Comparison of ENCODE assay signal across 8 mouse cellular contexts in the genomic region with DNA sequence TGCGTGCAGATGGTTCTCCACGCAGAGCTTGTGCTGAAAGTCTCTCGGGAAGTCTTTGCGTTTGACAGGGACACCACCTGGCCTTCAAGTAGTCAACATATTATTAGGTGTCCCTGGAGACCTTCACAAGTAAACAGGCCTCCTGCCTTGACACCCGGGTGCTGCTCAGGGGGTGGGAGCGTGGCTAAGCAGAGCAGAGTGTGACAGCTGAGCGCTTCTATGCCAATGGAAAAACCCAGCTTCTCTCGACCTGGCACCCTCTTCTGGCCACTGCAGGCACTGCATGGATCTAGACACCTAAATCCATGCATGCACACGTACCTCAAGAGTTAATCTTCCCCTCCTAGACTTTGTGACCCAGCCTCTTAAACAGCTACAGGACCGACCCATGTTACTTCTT.
A peak's percentile ranks its signal among the peaks of the same experiment; 100 is the strongest.
DNase-seq lines count a peak whose midpoint lies in the region; ATAC-seq and TF ChIP-seq lines count a peak whose summit lies in the region.

No protein-coding gene starts in this region.

- no peaks in the 10 kb centered on the region for H3K27me3 ChIP-seq in ES-Bruce4 (ENCODE audit: control insufficient read depth, insufficient read depth, low read length, poor library complexity, severe bottlenecking)
- no peaks in the 10 kb centered on the region for H3K27me3 ChIP-seq in forebrain, embryonic 13.5 days
- no peaks in the 10 kb centered on the region for H3K27me3 ChIP-seq in heart, postnatal 0 days (ENCODE audit: control insufficient read depth, insufficient read depth, low read length)
- H3K27me3 ChIP-seq in liver, postnatal 0 days (ENCODE audit: insufficient read depth, low read length), result no peaks in the 10 kb centered on the region
- H3K27me3 ChIP-seq in neural tube, embryonic 15.5 days (replicated peaks), result no peaks in the 10 kb centered on the region

- no peak for TF ChIP-seq EP300 in ES-Bruce4 (IDR thresholded peaks at IDR 0.05; ENCODE audit: insufficient read depth, low read depth, low read length)
- no peak for TF ChIP-seq EP300 in heart, postnatal 0 days (IDR thresholded peaks at IDR 0.05; ENCODE audit: low read depth)
- TF ChIP-seq EP300 in liver, postnatal 0 days (IDR thresholded peaks at IDR 0.05; ENCODE audit: low read depth), result no peak

- WGBS in forebrain, embryonic 13.5 days, result 19% methylated on average over 10 of the region's 10 CpGs
- WGBS in heart, postnatal 0 days, result 11% methylated on average over 10 of the region's 10 CpGs
- whole genome bisulfite sequencing in liver, postnatal 0 days (ENCODE audit: insufficient replicate concordance), result 13% methylated on average over 10 of the region's 10 CpGs
- 8% methylated on average over 10 of the region's 10 CpGs for WGBS in neural tube, embryonic 15.5 days

- H3K9me3 ChIP-seq in ES-Bruce4 (replicated peaks; ENCODE audit: control insufficient read depth, insufficient read depth, low read length, poor library complexity, severe bottlenecking), result no peaks in the 10 kb centered on the region
- H3K9me3 ChIP-seq in forebrain, embryonic 13.5 days (replicated peaks), result no peaks in the 10 kb centered on the region
- H3K9me3 ChIP-seq in heart, postnatal 0 days (replicated peaks; ENCODE audit: control insufficient read depth, low read length), result no peaks in the 10 kb centered on the region
- no peaks in the 10 kb centered on the region for H3K9me3 ChIP-seq in liver, postnatal 0 days (ENCODE audit: low read length)
- H3K9me3 ChIP-seq in neural tube, embryonic 15.5 days (replicated peaks), result no peaks in the 10 kb centered on the region

- H3K4me2 ChIP-seq in forebrain, embryonic 13.5 days, result no peak overlapping the region
- H3K4me2 ChIP-seq in heart, postnatal 0 days (ENCODE audit: low read depth, low read length), result peak overlapping the region; percentile 43; the same call in 1 of the 2 replicates
- H3K4me2 ChIP-seq in liver, postnatal 0 days (ENCODE audit: low read depth, low read length), result peak overlapping the region; percentile 51
- peak overlapping the region; percentile 58 for H3K4me2 ChIP-seq in neural tube, embryonic 15.5 days

- H3K4me1 ChIP-seq in ES-Bruce4 (ENCODE audit: control insufficient read depth, insufficient read depth, low read length), result no peaks in the 10 kb centered on the region
- H3K4me1 ChIP-seq in forebrain, embryonic 13.5 days, result no peaks in the 10 kb centered on the region
- H3K4me1 ChIP-seq in heart, postnatal 0 days (ENCODE audit: control insufficient read depth, insufficient read depth), result no peaks in the 10 kb centered on the region
- no peaks in the 10 kb centered on the region for H3K4me1 ChIP-seq in liver, postnatal 0 days (ENCODE audit: insufficient read depth)
- H3K4me1 ChIP-seq in neural tube, embryonic 15.5 days, result peaks cover 8% of the 10 kb centered on the region; the same call in 1 of the 2 replicates

- no peak overlapping the region for H3K4me3 ChIP-seq in ES-Bruce4 (ENCODE audit: low read depth, low read length)
- no peak overlapping the region for H3K4me3 ChIP-seq in forebrain, embryonic 13.5 days
- no peak overlapping the region for H3K4me3 ChIP-seq in heart, postnatal 0 days (ENCODE audit: low read depth, low read length)
- no peak overlapping the region for H3K4me3 ChIP-seq in liver, postnatal 0 days (ENCODE audit: low read depth, low read length)
- H3K4me3 ChIP-seq in neural tube, embryonic 15.5 days (replicated peaks), result peak overlapping the region; percentile 25; the same call in 1 of the 2 replicates

- peak; percentile 68 for ATAC-seq in forebrain, embryonic 13.5 days
- ATAC-seq in heart, postnatal 0 days (ENCODE audit: insufficient read depth, low read depth), result peak; percentile 71
- ATAC-seq in liver, postnatal 0 days, result peak; percentile 67
- ATAC-seq in neural tube, embryonic 15.5 days (ENCODE audit: low FRiP score), result peak; percentile 81

- DNase-seq in c-Kit-positive CD71-positive TER-119-negative erythroid progenitor cells, embryonic 14.5 days (ENCODE audit: low read depth), result peak; percentile 51
- DNase-seq in heart, postnatal 0 days (ENCODE audit: low spot score), result peak; percentile 76
- DNase-seq in kidney, postnatal 4 days, result peak; percentile 91
- DNase-seq in liver, postnatal 0 days, result peak; percentile 76
- DNase-seq in thymus, adult 18-20 months, result peak; percentile 45 to 50

- no peak for TF ChIP-seq POLR2A in ES-Bruce4 (IDR thresholded peaks at IDR 0.05; ENCODE audit: insufficient read depth, low read length)

- H3K36me3 ChIP-seq in ES-Bruce4 (ENCODE audit: control insufficient read depth, insufficient read depth, low read length, poor library complexity, severe bottlenecking), result no peaks in the 10 kb centered on the region
- no peaks in the 10 kb centered on the region for H3K36me3 ChIP-seq in forebrain, embryonic 13.5 days (ENCODE audit: poor library complexity, severe bottlenecking)
- H3K36me3 ChIP-seq in heart, postnatal 0 days (replicated peaks; ENCODE audit: control insufficient read depth, insufficient read depth, low read length), result no peaks in the 10 kb centered on the region
- H3K36me3 ChIP-seq in liver, postnatal 0 days (replicated peaks; ENCODE audit: insufficient read depth, low read length), result no peaks in the 10 kb centered on the region
- no peaks in the 10 kb centered on the region for H3K36me3 ChIP-seq in neural tube, embryonic 15.5 days

- TF ChIP-seq CTCF in ES-Bruce4 (IDR thresholded peaks at IDR 0.05; ENCODE audit: low read depth, low read length), result peak; percentile 89
- TF ChIP-seq CTCF in heart, postnatal 0 days (IDR thresholded peaks at IDR 0.05; ENCODE audit: low read depth), result peak; percentile 81
- TF ChIP-seq CTCF in liver, postnatal 0 days (IDR thresholded peaks at IDR 0.05; ENCODE audit: low read depth), result peak; percentile 88

- no peak overlapping the region for H3K9ac ChIP-seq in ES-Bruce4 (ENCODE audit: low read depth, poor library complexity, severe bottlenecking)
- no peak overlapping the region for H3K9ac ChIP-seq in forebrain, embryonic 13.5 days
- H3K9ac ChIP-seq in heart, postnatal 0 days (replicated peaks; ENCODE audit: low read depth, low read length), result no peak overlapping the region
- no peak overlapping the region for H3K9ac ChIP-seq in liver, postnatal 0 days (replicated peaks)
- H3K9ac ChIP-seq in neural tube, embryonic 15.5 days (replicated peaks), result 0 out of 2 replicates have a peak overlapping the region, but pooled peaks have one; percentile 14

- no peak overlapping the region for H3K27ac ChIP-seq in ES-Bruce4 (ENCODE audit: insufficient read depth, low read length)
- no peak overlapping the region for H3K27ac ChIP-seq in forebrain, embryonic 13.5 days
- H3K27ac ChIP-seq in heart, postnatal 0 days (ENCODE audit: low read depth), result no peak overlapping the region
- no peak overlapping the region for H3K27ac ChIP-seq in liver, postnatal 0 days (ENCODE audit: low read depth)
- H3K27ac ChIP-seq in neural tube, embryonic 15.5 days (replicated peaks), result no peak overlapping the region
